Mouse (Mus musculus) intestine, embryonic 15.5 days (tissue): ENCODE results near the gene Lamtor2. TPM values are rescaled to one million over a fixed set of nuclear protein-coding genes. Genes with fewer than 3 reads are reported as not detected.
A peak's percentile ranks its signal among the peaks of the same experiment; 100 is the strongest.
"Not testable (repeated sequence)": the region's sequence is repeated elsewhere in the genome, so short reads cannot be mapped to it uniquely, and the experiment has no call there.

Source experiments
- ATAC-seq: fragments of 200-750 bp; cut with Nextera tagmentation; 2 replicates; pipeline ENCODE4 v1.8.0; 2017; ENCODE audit warnings: moderate TSS enrichment, moderate library complexity
- H3K27ac ChIP-seq: fragments of 300-500 bp; sonication (generic); 2 replicates; pipeline ENCODE4 v1.5.1; 2015; ENCODE audit warnings: mild to moderate bottlenecking, inconsistent platforms
- H3K27me3 ChIP-seq: fragments of 300-500 bp; sonication (generic); replicated peaks from 2 replicates; pipeline ENCODE4 v1.6.1; 2015; ENCODE audit warnings: inconsistent platforms
- H3K36me3 ChIP-seq: fragments of 300-500 bp; sonication (generic); 2 replicates; pipeline ENCODE4 v1.6.1; 2015; ENCODE audit warnings: inconsistent platforms
- H3K4me1 ChIP-seq: fragments of 300-500 bp; sonication (generic); replicated peaks from 2 replicates; pipeline ENCODE4 v1.6.1; 2015; ENCODE audit warnings: inconsistent platforms
- H3K4me2 ChIP-seq: fragments of 300-500 bp; sonication (generic); replicated peaks from 2 replicates; pipeline ENCODE4 v1.6.1; 2015; ENCODE audit warnings: mild to moderate bottlenecking, inconsistent platforms
- H3K4me3 ChIP-seq: fragments of 300-500 bp; sonication (generic); replicated peaks from 2 replicates; pipeline ENCODE4 v1.5.1; 2015; ENCODE audit warnings: inconsistent platforms
- H3K9ac ChIP-seq: fragments of 300-500 bp; sonication (generic); 2 replicates; pipeline ENCODE4 v1.6.1; 2015; ENCODE audit warnings: inconsistent platforms
- H3K9me3 ChIP-seq: fragments of 300-500 bp; sonication (generic); 2 replicates; pipeline ENCODE4 v1.6.1; 2016; ENCODE audit warnings: inconsistent platforms
- WGBS: fragments of 180-500 bp; shearing (Covaris S2); methylation state at CpG from one replicate; pipeline ENCODE4 v1.1.7; 2015; 5-methylcytosine and 5-hydroxymethylcytosine counted together
- polyA plus RNA-seq: library from polyadenylated mRNA; unstranded; fragments of >200 nt; fragmentation: Nextera tagmentation; extraction: Ambion mirVana; gene quantifications from 2 replicates; pipeline ENCODE4 v1.2.1, GENCODE M21; 2015

Gene Lamtor2
- polyA plus RNA-seq, 1 experiment from 2014 or later = 188 TPM

DNA sequence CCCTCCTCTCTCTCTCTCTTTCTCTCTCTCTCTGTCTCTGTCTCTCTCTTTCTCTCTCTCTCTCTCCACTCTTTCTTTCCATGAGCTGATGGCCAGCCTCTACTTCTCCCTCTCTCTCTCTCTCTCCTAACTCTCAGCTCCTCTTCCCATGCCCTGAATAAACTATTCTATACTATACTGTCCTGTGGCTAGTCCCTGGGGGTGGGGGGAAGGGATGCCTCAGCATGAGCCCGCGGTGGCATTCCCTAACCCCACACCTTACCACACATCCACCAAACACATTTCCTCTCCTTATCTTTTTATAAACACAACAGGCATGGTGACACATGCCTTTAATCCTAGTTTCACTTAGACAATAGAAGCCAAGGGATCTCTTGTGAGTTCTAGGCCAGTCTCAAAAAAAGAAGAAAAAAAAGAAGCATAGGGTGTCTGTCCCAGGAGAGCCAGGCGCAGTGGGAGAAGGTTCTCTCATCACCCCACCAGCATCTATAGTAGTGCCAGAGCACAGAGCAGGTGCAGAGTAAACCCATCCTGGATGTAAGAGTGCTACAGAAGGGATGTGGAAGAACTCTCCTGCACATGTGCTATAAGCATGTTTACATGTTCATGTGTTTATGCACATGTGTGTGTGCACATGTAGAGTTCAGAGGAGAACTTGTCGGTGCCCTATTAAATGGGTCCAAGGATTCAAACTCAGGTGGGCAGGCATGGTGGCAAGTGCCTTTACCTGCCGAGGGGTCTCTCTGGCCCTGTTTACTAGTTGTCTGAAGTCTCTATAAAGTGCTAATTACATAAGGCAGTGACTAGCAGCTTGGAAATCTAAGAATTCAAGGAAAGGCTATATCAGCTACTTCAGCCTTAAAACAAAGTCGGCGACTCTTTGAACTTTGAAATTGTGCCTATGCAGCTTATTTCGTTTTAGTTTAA is 25.9 kb upstream of the Lamtor2 start:
- Histone ChIP-seq H3K27me3 (no peaks in the 10 kb centered on the region), H3K4me1 (peaks cover 8% of the 10 kb centered on the region; the same call in 1 of the 2 replicates), H3K9ac (no peak overlapping the region), H3K4me2 (peak overlapping the region; percentile 67), H3K27ac (no peak overlapping the region), H3K36me3 (no peaks in the 10 kb centered on the region; the same call in none of the 2 replicates), H3K4me3 (peak overlapping the region; percentile 100), H3K9me3 (no peaks in the 10 kb centered on the region)
- ATAC-seq = peak; percentile 21
- WGBS = 51% methylated on average over 8 of the region's 8 CpGs

DNA sequence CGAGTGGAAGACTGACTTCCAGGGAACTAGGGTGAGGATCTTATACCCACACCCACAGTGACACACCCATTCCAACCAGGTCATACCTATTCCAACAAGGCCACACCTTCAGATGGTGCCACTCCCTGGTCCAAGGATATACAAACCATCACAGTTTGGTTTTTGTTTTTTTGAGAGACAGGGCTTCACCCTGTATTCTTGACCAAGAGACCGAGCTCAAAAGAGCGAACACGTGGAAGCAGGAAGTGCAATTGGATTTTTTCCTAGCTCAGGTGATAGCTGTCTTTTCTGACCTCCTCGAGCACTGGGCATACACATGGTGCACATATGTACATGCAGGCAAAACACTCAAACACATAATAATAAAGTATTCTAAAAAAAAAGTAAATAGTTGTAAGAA is 25.0 kb upstream of the Lamtor2 start:
- not testable (repeated sequence) for H3K27ac ChIP-seq, H3K4me3 ChIP-seq, H3K36me3 ChIP-seq, H3K9ac ChIP-seq, ATAC-seq, H3K4me2 ChIP-seq, H3K27me3 ChIP-seq, H3K9me3 ChIP-seq, H3K4me1 ChIP-seq
- WGBS = 78% methylated on average over 5 of the region's 5 CpGs

DNA sequence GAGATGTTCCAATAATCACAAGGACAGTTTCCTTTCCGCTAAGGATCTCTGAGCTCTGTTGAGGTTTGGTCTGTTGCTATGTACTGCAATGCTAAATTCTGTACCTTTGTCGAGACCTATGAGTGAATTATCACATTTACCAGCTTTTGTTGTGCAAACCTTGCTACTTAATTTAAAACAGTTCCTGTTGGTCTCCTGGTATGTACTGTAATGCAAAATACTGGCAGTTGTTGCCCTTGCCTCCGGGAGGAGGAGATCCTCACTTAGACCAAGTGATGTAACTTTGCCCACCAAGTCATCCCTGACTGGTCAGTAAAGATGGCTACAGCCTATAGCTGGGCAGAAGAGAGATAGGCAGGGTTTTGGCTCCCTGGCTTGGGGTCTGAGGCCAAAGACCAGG is 22.7 kb upstream of the Lamtor2 start, which contains the start of gene Ssr2:
Gene Ssr2, plus strand, starts transcription at position 337 of the 400 bp plus-strand sequence.
- H3K9me3 ChIP-seq = no peaks in the 10 kb centered on the region
- H3K36me3 ChIP-seq = no peaks in the 10 kb centered on the region
- H3K9ac ChIP-seq = no peak within 1 kb of the TSS
- 88% methylated on average over 3 of the region's 3 CpGs for WGBS
- no peak for ATAC-seq
- H3K4me2 ChIP-seq = no peak within 1 kb of the TSS
- H3K4me3 ChIP-seq = no peak within 1 kb of the TSS
- peaks cover 3% of the 10 kb centered on the region; the same call in 1 of the 2 replicates for H3K4me1 ChIP-seq
- no peak within 1 kb of the TSS for H3K27ac ChIP-seq
- no peaks in the 10 kb centered on the region for H3K27me3 ChIP-seq

DNA sequence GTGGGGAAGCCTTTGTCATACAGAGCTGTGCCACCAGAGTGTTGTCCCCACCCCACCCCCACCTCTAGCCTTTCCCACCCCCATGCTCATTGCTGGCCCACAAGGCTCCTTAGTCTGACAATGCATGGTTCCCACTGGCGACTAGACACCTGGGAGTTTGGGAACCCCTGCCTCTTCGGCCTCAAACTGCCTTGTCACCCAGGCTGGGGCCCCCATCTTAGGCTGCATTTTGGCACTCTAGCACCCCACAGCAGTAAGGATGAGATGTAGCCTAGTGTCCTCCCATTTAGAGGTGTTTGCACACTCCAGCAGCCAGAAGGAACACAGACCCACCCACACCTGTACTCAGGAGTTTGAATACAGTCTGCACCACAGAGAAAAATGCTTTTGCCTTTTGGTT is 20.9 kb upstream of the Lamtor2 start:
- H3K9me3 ChIP-seq = no peaks in the 10 kb centered on the region
- no peak for ATAC-seq
- no peaks in the 10 kb centered on the region for H3K27me3 ChIP-seq
- 85% methylated on average over 2 of the region's 2 CpGs for WGBS
- H3K9ac ChIP-seq = no peak overlapping the region
- no peak overlapping the region for H3K4me2 ChIP-seq
- no peaks in the 10 kb centered on the region for H3K4me1 ChIP-seq
- peaks cover 3% of the 10 kb centered on the region; the same call in 1 of the 2 replicates for H3K36me3 ChIP-seq
- H3K27ac ChIP-seq = no peak overlapping the region
- H3K4me3 ChIP-seq = no peak overlapping the region

DNA sequence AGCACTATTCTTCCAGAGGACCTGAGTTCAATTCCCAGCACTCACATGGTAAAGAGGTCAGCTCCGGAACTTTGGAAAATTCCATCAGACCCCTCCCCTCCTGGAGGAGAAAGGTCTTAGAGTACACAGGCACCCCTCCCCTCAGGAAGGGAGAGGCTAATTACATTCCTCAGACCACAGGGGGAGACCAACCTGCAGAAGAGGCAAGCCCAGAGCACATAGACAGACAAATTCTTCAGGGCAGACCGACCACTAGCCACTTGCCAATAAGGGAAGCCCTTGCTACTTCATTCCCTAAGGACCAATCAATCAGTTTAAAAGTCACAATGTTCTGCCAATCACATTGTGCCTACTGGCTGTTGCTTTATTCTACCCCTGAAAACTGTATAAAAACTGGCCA is 20.0 kb upstream of the Lamtor2 start:
- no peak overlapping the region for H3K4me2 ChIP-seq
- 69% methylated on average over 2 of the region's 2 CpGs for WGBS
- no peak overlapping the region for H3K27ac ChIP-seq

DNA sequence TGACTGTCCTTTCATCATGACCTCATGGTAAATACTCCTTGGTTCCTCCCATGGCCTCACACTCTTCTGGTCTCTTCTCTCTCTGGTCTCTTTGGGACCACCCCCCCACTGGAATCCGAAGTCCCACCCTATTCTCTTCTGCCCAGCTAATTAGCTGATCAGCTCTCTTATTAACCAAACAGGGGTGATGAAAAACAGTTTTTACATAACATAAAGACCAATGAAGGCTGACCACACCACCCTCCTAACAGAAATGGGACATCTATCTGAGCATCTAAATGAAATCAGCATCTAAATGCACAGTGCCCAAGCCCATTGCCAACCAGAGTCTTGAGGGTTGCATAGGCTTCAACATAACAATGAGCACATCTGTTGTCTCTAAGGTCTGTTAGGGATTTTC is 19.0 kb upstream of the Lamtor2 start:
- Histone ChIP-seq H3K9ac (no peak overlapping the region), H3K27ac (no peak overlapping the region), H3K27me3 (no peaks in the 10 kb centered on the region), H3K4me2 (no peak overlapping the region), H3K9me3 (no peaks in the 10 kb centered on the region), H3K4me1 (no peaks in the 10 kb centered on the region), H3K36me3 (peaks cover 18% of the 10 kb centered on the region), H3K4me3 (no peak overlapping the region)
- WGBS = 71% methylated on average over 1 of the region's 1 CpGs
- ATAC-seq = no peak

More for the DNA sequence above, 20.0 kb upstream of the Lamtor2 start:
- Histone ChIP-seq H3K9ac (no peak overlapping the region), H3K27me3 (no peaks in the 10 kb centered on the region), H3K4me3 (no peak overlapping the region), H3K4me1 (no peaks in the 10 kb centered on the region), H3K36me3 (peaks cover 13% of the 10 kb centered on the region), H3K9me3 (no peaks in the 10 kb centered on the region)
- ATAC-seq = no peak

DNA sequence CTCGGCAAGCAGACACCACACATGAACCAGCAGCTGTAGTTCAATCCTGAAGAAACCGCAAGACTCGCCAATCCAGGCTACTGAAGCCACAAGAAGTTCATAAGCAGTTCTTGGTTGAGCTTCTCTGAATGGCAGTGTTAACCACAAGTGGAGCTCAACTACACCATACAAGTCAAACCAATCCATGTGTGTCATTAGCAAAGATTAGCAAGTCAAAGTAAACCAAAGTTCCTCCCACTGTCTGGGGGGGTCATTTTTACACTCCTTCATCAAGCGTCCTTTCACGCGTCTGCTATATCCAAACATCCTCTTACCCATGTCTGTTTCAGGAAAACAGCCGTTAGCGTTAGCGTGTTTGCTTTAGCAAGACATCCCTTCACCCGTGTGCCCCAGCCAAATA is 17.5 kb upstream of the Lamtor2 start:
- WGBS = 91% methylated on average over 10 of the region's 10 CpGs
- Histone ChIP-seq H3K4me2 (no peak overlapping the region), H3K27ac (no peak overlapping the region), H3K9me3 (no peaks in the 10 kb centered on the region), H3K36me3 (peaks cover 30% of the 10 kb centered on the region), H3K9ac (no peak overlapping the region), H3K27me3 (no peaks in the 10 kb centered on the region), H3K4me1 (no peaks in the 10 kb centered on the region), H3K4me3 (no peak overlapping the region)
- ATAC-seq = no peak

DNA sequence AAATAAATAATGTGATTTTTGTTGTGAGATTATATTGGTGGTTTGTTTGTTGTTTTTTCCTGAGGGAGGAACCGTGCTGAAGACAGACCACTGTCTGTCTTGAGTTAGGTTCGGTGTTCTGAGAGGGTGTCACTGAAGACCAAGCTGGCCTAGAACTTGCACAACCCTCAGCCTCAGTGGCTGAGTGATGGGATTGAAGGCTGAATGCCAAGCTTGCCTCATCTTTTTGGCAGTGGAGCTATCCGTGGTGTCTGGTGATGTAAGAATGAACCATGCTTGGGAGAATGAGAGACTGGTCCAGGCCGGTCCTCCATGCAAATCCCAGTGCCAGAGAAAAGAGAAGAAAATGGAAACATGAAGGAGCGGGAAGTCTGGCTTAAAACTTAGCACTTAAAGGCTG is 16.8 kb upstream of the Lamtor2 start:
- Histone ChIP-seq H3K4me1 (no peaks in the 10 kb centered on the region), H3K36me3 (peaks cover 35% of the 10 kb centered on the region), H3K27ac (no peak overlapping the region), H3K4me3 (no peak overlapping the region), H3K27me3 (no peaks in the 10 kb centered on the region), H3K4me2 (no peak overlapping the region), H3K9me3 (no peaks in the 10 kb centered on the region), H3K9ac (no peak overlapping the region)
- no peak for ATAC-seq
- 90% methylated on average over 5 of the region's 5 CpGs for WGBS

DNA sequence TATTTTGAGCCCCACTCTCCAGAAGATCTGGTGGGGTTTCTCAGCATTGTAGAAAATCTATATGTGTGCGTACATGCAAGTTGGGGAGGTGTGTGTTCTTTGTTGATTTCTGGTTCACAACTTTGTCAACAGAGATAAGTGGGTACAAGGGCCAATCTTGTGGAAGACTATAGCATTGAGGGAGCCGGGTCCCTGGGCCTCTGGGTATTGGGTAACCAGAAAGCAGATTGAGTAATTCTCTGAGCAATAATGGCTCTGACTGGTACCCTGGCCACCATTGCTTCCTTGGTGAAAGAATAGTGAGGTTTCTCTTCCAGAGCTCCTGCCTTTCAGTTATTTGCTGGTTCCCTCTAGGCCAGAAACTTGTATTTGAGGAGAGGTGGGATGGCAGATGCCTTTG is 16.2 kb upstream of the Lamtor2 start:
- Histone ChIP-seq H3K4me3 (no peak overlapping the region), H3K4me1 (no peaks in the 10 kb centered on the region), H3K36me3 (peaks cover 41% of the 10 kb centered on the region), H3K9ac (no peak overlapping the region), H3K9me3 (no peaks in the 10 kb centered on the region), H3K27me3 (no peaks in the 10 kb centered on the region), H3K27ac (no peak overlapping the region), H3K4me2 (no peak overlapping the region)
- peak; percentile 72 for ATAC-seq
- WGBS = 70% methylated on average over 2 of the region's 2 CpGs

DNA sequence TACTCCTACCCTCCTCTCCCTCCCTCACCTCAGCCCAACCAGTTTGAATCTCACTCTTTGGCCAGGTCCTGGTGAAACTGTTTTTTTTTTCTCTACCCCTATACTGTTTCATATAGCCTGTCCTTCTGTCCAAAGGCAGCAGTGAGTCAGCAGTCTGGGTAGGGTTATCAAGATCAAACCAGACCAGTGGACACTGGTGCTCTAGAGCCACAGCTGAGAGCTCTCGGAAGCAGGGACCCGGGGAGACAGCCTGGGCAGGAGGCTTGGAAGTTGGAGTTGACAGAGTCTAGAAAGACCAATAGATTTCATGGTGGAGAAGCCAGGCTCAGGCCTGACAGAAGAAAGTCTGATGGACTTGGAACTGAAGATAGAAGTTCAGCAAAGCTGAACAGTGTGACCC is 15.7 kb upstream of the Lamtor2 start:
- H3K27me3 ChIP-seq = no peaks in the 10 kb centered on the region
- H3K4me1 ChIP-seq = no peaks in the 10 kb centered on the region
- H3K9me3 ChIP-seq = no peaks in the 10 kb centered on the region
- H3K27ac ChIP-seq = 0 out of 2 replicates have a peak overlapping the region, but pooled peaks have one; percentile 4
- no peak overlapping the region for H3K4me3 ChIP-seq
- 93% methylated on average over 2 of the region's 2 CpGs for WGBS
- no peak overlapping the region for H3K9ac ChIP-seq
- H3K36me3 ChIP-seq = peaks cover 46% of the 10 kb centered on the region
- no peak overlapping the region for H3K4me2 ChIP-seq
- ATAC-seq = peak; percentile 16; the same call in 1 of the 2 replicates

DNA sequence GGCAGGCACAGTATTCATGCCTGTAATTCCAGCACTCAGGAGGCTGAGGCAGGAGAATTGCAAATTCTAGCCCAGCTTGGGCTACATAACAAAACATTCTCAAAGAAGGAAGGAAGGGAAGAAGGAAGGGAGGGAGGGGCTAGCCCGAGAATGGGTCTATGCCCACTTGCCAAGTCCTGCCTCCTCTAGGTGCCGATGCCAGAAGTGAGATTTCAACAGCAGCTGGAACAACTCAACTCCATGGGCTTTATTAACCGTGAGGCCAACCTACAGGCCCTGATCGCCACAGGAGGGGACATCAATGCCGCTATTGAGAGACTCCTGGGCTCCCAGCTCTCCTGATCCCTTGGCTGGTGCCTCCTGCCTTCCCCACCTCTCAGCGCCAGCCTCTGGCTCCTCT is 15.0 kb upstream of the Lamtor2 start:
- no peak for ATAC-seq
- Histone ChIP-seq H3K9me3 (no peaks in the 10 kb centered on the region), H3K4me1 (no peaks in the 10 kb centered on the region), H3K36me3 (peaks cover 51% of the 10 kb centered on the region), H3K4me2 (no peak overlapping the region), H3K9ac (no peak overlapping the region), H3K27me3 (no peaks in the 10 kb centered on the region), H3K27ac (0 out of 2 replicates have a peak overlapping the region, but pooled peaks have one; percentile 4), H3K4me3 (no peak overlapping the region)
- 91% methylated on average over 6 of the region's 6 CpGs for WGBS

DNA sequence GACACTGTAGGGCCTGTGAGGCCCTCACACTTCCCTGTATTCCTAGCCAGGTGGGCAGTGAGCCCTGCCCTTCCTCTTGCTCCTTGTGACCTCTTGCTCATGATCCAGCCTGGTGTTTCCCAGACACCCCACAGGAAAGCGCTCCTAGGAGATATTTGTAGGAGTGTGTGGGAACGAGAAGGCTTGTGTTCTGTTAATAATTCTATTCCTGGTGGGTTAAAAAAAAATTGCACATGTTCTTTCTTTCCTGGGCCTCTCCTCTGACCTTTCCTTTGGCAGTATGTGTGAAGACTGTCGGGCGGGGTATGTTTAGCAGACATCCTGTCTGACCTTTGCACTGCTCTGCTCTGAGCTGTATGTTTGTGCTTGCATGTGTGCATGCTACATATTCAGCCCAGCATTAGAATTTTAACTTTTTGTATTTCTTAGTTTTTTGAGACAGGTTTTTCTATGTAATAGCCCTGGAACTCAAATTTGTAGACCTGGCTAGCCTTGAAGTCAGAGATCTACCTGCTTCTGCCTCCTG is 13.7 kb upstream of the Lamtor2 start:
- ATAC-seq = peak; percentile 73
- peak overlapping the region; percentile 69; the same call in 1 of the 2 replicates for H3K27ac ChIP-seq
- 62% methylated on average over 4 of the region's 4 CpGs for WGBS

More for the DNA sequence above, 13.7 kb upstream of the Lamtor2 start:
- Histone ChIP-seq H3K4me3 (no peak overlapping the region), H3K27me3 (no peaks in the 10 kb centered on the region), H3K36me3 (peaks cover 60% of the 10 kb centered on the region), H3K9ac (no peak overlapping the region), H3K4me1 (no peaks in the 10 kb centered on the region), H3K9me3 (no peaks in the 10 kb centered on the region), H3K4me2 (no peak overlapping the region)
